Mouse (Mus musculus): ENCODE results near the gene Rab11fip3. TPM values are rescaled to one million over a fixed set of nuclear protein-coding genes. Genes with fewer than 3 reads are reported as not detected.

Gene Rab11fip3
- polyA plus RNA-seq, 2 experiments: 1.4 to 2.1 TPM

- ATAC-seq (ENCODE audit: insufficient read depth) (no peak), DNase-seq (ENCODE audit: low read depth in 3 of 3, low spot score in 3 of 3) (no peak)
- 5% methylated on average over 44 of the region's 44 CpGs for WGBS (ENCODE audit: insufficient replicate concordance)
- Histone ChIP-seq H3K27me3 (ENCODE audit: control insufficient read depth, insufficient read depth, low read length) (peaks cover 41% of the 10 kb centered on the region), H3K4me3 (ENCODE audit: insufficient read depth in 1 of 2, low read depth in 2 of 2, low read length in 2 of 2) (peak overlapping the region; percentile 65 to 79), H3K9me3 (ENCODE audit: control insufficient read depth, low read length) (no peaks in the 10 kb centered on the region), H3K9ac (replicated peaks) (no peak overlapping the region), H3K36me3 (replicated peaks; ENCODE audit: control insufficient read depth, insufficient read depth, low read depth) (no peaks in the 10 kb centered on the region), H3K4me2 (ENCODE audit: low read depth) (peak overlapping the region; percentile 73), H3K27ac (no peak overlapping the region), H3K4me1 (replicated peaks; ENCODE audit: control insufficient read depth in 2 of 2, insufficient read depth in 2 of 2, low read length in 1 of 2) (peaks cover 0 to 6% of the 10 kb centered on the region in 2 experiments; a peak in 2 of 4 replicates)
- TF ChIP-seq CTCF (IDR thresholded peaks at IDR 0.05; ENCODE audit: low read depth): no peak
- TF ChIP-seq EP300 (IDR thresholded peaks at IDR 0.05; ENCODE audit: low read depth): no peak
Observed at GRCm38 (mm10) chr17:26068024-26068830, 1.1 kb downstream of the Rab11fip3 start.

GRCm38 (mm10) chr17:26066488-26067020, 2.8 kb downstream of the Rab11fip3 start:
- no peak overlapping the region for H3K27ac ChIP-seq
- H3K9me3 ChIP-seq (ENCODE audit: control insufficient read depth, low read length): no peaks in the 10 kb centered on the region
- DNase-seq (ENCODE audit: low read depth in 3 of 3, low spot score in 3 of 3): no peak
- no peak overlapping the region for H3K4me3 ChIP-seq (ENCODE audit: insufficient read depth in 1 of 2, low read depth in 2 of 2, low read length in 2 of 2)
- 69% methylated on average over 7 of the region's 7 CpGs for WGBS (ENCODE audit: insufficient replicate concordance)
- H3K4me2 ChIP-seq (ENCODE audit: low read depth): no peak overlapping the region
- TF ChIP-seq EP300 (IDR thresholded peaks at IDR 0.05; ENCODE audit: low read depth) (no peak), CTCF (IDR thresholded peaks at IDR 0.05; ENCODE audit: low read depth) (no peak)
- H3K36me3 ChIP-seq (replicated peaks; ENCODE audit: control insufficient read depth, insufficient read depth, low read depth): no peaks in the 10 kb centered on the region
- H3K4me1 ChIP-seq (replicated peaks; ENCODE audit: control insufficient read depth in 2 of 2, insufficient read depth in 2 of 2, low read length in 1 of 2): peaks cover 0 to 6% of the 10 kb centered on the region in 2 experiments; a peak in 2 of 4 replicates
- no peak overlapping the region for H3K9ac ChIP-seq (replicated peaks)
- H3K27me3 ChIP-seq (ENCODE audit: control insufficient read depth, insufficient read depth, low read length): peaks cover 41% of the 10 kb centered on the region
- no peak for ATAC-seq (ENCODE audit: insufficient read depth)

GRCm38 (mm10) chr17:26064916-26065315, 4.4 kb downstream of the Rab11fip3 start:
- TF ChIP-seq EP300 (IDR thresholded peaks at IDR 0.05; ENCODE audit: low read depth): no peak
- no peak for TF ChIP-seq CTCF (IDR thresholded peaks at IDR 0.05; ENCODE audit: low read depth)
- no peak overlapping the region for H3K27ac ChIP-seq
- H3K36me3 ChIP-seq (replicated peaks; ENCODE audit: control insufficient read depth, insufficient read depth, low read depth): no peaks in the 10 kb centered on the region
- no peak overlapping the region for H3K9ac ChIP-seq (replicated peaks)
- 31% methylated on average over 6 of the region's 6 CpGs for WGBS (ENCODE audit: insufficient replicate concordance)
- peaks cover 0 to 3% of the 10 kb centered on the region in 2 experiments; a peak in 2 of 4 replicates for H3K4me1 ChIP-seq (replicated peaks; ENCODE audit: control insufficient read depth in 2 of 2, insufficient read depth in 2 of 2, low read length in 1 of 2)
- H3K9me3 ChIP-seq (ENCODE audit: control insufficient read depth, low read length): no peaks in the 10 kb centered on the region
- H3K4me2 ChIP-seq (ENCODE audit: low read depth): no peak overlapping the region
- no peak overlapping the region for H3K4me3 ChIP-seq (ENCODE audit: insufficient read depth in 1 of 2, low read depth in 2 of 2, low read length in 2 of 2)
- peaks cover 33% of the 10 kb centered on the region for H3K27me3 ChIP-seq (ENCODE audit: control insufficient read depth, insufficient read depth, low read length)
- ATAC-seq (ENCODE audit: insufficient read depth): no peak
- no peak for DNase-seq (ENCODE audit: low read depth in 3 of 3, low spot score in 3 of 3)

DNA sequence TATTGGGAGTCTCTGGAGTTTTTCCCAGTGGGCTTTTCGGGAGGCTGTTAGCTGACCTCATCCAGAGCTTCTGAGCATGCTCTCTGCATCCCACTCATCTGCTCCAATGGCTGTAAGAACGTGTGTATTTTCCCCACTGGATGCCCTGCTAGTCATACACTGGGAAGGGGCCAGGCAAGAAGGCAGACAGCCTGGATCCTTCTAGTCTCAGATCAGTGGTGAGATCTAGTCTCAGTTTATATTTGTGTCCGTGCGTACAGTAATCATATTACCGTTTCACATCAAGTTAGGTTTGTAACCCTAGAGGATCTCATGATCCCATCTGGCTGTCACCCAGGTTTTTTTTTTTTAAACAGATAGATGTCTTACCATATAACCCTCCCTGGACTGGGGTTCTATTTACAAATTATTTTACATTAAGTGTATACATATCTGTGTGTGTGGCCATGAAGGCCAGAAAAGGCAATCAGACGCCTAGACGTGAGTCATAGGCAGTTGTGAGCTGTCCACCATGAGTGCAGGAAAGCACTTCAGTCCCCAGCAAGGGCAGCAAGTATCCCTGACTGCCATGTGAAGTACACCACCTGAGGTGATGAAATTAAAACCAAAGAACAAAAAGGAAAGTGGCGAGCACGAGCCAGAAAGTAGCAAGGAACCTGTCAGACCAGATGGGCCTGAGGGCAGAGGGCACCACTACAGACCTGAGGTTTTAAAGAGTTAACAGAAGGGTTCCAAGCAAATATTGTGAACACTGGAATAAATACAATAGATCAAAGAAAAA, 11.4 kb downstream of the Rab11fip3 start:
- 70% methylated on average over 9 of the region's 9 CpGs for WGBS (ENCODE audit: insufficient replicate concordance)
- no peaks in the 10 kb centered on the region for H3K27me3 ChIP-seq (ENCODE audit: control insufficient read depth, insufficient read depth, low read length)
- H3K4me2 ChIP-seq (ENCODE audit: low read depth): no peak overlapping the region
- H3K36me3 ChIP-seq (replicated peaks; ENCODE audit: control insufficient read depth, insufficient read depth, low read depth): no peaks in the 10 kb centered on the region
- no peak for DNase-seq (ENCODE audit: low read depth in 3 of 3, low spot score in 3 of 3)
- H3K27ac ChIP-seq: no peak overlapping the region
- ATAC-seq (ENCODE audit: insufficient read depth): no peak
- H3K9ac ChIP-seq (replicated peaks): no peak overlapping the region
- TF ChIP-seq CTCF (IDR thresholded peaks at IDR 0.05; ENCODE audit: low read depth): no peak
- TF ChIP-seq EP300 (IDR thresholded peaks at IDR 0.05; ENCODE audit: low read depth): no peak
- H3K4me1 ChIP-seq (replicated peaks; ENCODE audit: control insufficient read depth in 2 of 2, insufficient read depth in 2 of 2, low read length in 1 of 2): peaks cover 2 to 10% of the 10 kb centered on the region in 2 experiments; a peak in 2 of 4 replicates
- no peaks in the 10 kb centered on the region for H3K9me3 ChIP-seq (ENCODE audit: control insufficient read depth, low read length)
- H3K4me3 ChIP-seq (ENCODE audit: insufficient read depth in 1 of 2, low read depth in 2 of 2, low read length in 2 of 2): no peak overlapping the region

GRCm38 (mm10) chr17:26057278-26057677, 12.1 kb downstream of the Rab11fip3 start:
- Histone ChIP-seq H3K4me3 (ENCODE audit: insufficient read depth in 1 of 2, low read depth in 2 of 2, low read length in 2 of 2) (no peak overlapping the region), H3K9ac (replicated peaks) (no peak overlapping the region), H3K36me3 (replicated peaks; ENCODE audit: control insufficient read depth, insufficient read depth, low read depth) (no peaks in the 10 kb centered on the region), H3K4me1 (replicated peaks; ENCODE audit: control insufficient read depth in 2 of 2, insufficient read depth in 2 of 2, low read length in 1 of 2) (peaks cover 2 to 10% of the 10 kb centered on the region in 2 experiments; a peak in 2 of 4 replicates), H3K27me3 (ENCODE audit: control insufficient read depth, insufficient read depth, low read length) (no peaks in the 10 kb centered on the region), H3K4me2 (ENCODE audit: low read depth) (no peak overlapping the region), H3K9me3 (ENCODE audit: control insufficient read depth, low read length) (no peaks in the 10 kb centered on the region), H3K27ac (no peak overlapping the region)
- WGBS (ENCODE audit: insufficient replicate concordance): 79% methylated on average over 8 of the region's 8 CpGs
- TF ChIP-seq EP300 (IDR thresholded peaks at IDR 0.05; ENCODE audit: low read depth) (no peak), CTCF (IDR thresholded peaks at IDR 0.05; ENCODE audit: low read depth) (no peak)
- no peak for DNase-seq (ENCODE audit: low read depth in 3 of 3, low spot score in 3 of 3)
- ATAC-seq (ENCODE audit: insufficient read depth): no peak
